In genomic region chr2:164385927-164386763, GRCm38 (mm10) we compare ENCODE assay signal across 9 mouse cellular contexts. TPM values are rescaled to one million over a fixed set of nuclear protein-coding genes. Genes with fewer than 3 reads are reported as not detected.
DNase-seq lines count a peak whose midpoint lies in the region; ATAC-seq lines count a peak whose summit lies in the region.
"Had no signal": no experiment of that assay in that cellular context is flagged by ENCODE, and none has a peak within 500 bp of the region (broad histone marks: within the 10 kb centered on the region; RNA-seq: fewer than 3 reads in every experiment).

No protein-coding gene starts in this region.

- no peak overlapping the region for H3K9ac ChIP-seq in heart, embryonic 13.5 days
- H3K9ac ChIP-seq in embryonic facial prominence, embryonic 13.5 days: 0 out of 2 replicates have a peak overlapping the region, but pooled peaks have one; percentile 27
- no peak overlapping the region for H3K9ac ChIP-seq in neural tube, embryonic 15.5 days (replicated peaks)

- DNase-seq in heart, adult 18-20 months: no peak
- DNase-seq in A20 (ENCODE audit: low read depth, low spot score): peak; percentile 67
- DNase-seq in layer of hippocampus, postnatal 36 days: peak; percentile 52 to 60
- DNase-seq in urinary bladder, adult 2 months (ENCODE audit: low spot score): no peak

- H3K27ac ChIP-seq in heart, embryonic 13.5 days (replicated peaks): peak overlapping the region; percentile 36; the same call in 1 of the 2 replicates
- peak overlapping the region; percentile 55 for H3K27ac ChIP-seq in embryonic facial prominence, embryonic 13.5 days
- H3K27ac ChIP-seq in neural tube, embryonic 15.5 days (replicated peaks): no peak overlapping the region

- no peaks in the 10 kb centered on the region for H3K9me3 ChIP-seq in heart, embryonic 13.5 days
- H3K9me3 ChIP-seq in embryonic facial prominence, embryonic 13.5 days: no peaks in the 10 kb centered on the region
- no peaks in the 10 kb centered on the region for H3K9me3 ChIP-seq in neural tube, embryonic 15.5 days (replicated peaks)

- peaks cover 33% of the 10 kb centered on the region for H3K4me1 ChIP-seq in heart, embryonic 13.5 days
- peaks cover 29% of the 10 kb centered on the region for H3K4me1 ChIP-seq in embryonic facial prominence, embryonic 13.5 days
- H3K4me1 ChIP-seq in neural tube, embryonic 15.5 days: peaks cover 31% of the 10 kb centered on the region

- WGBS in heart, embryonic 13.5 days: 15% methylated on average over 18 of the region's 18 CpGs
- WGBS in embryonic facial prominence, embryonic 13.5 days: 5% methylated on average over 18 of the region's 18 CpGs
- WGBS in neural tube, embryonic 15.5 days: 14% methylated on average over 18 of the region's 18 CpGs

- H3K27me3 ChIP-seq in heart, embryonic 13.5 days (replicated peaks): peaks cover 51% of the 10 kb centered on the region
- H3K27me3 ChIP-seq in embryonic facial prominence, embryonic 13.5 days: peaks cover 37% of the 10 kb centered on the region
- H3K27me3 ChIP-seq in neural tube, embryonic 15.5 days (replicated peaks): peaks cover 22% of the 10 kb centered on the region

- H3K4me2 ChIP-seq in heart, embryonic 13.5 days: peak overlapping the region; percentile 33
- peak overlapping the region; percentile 43 for H3K4me2 ChIP-seq in embryonic facial prominence, embryonic 13.5 days
- H3K4me2 ChIP-seq in neural tube, embryonic 15.5 days: peak overlapping the region; percentile 29

- no peak; the same call in 1 of the 2 replicates for ATAC-seq in heart, embryonic 13.5 days (ENCODE audit: extremely low read depth, insufficient number of reproducible peaks, low FRiP score, low TSS enrichment)
- ATAC-seq in embryonic facial prominence, embryonic 13.5 days (ENCODE audit: insufficient number of reproducible peaks, insufficient read depth, low FRiP score, low TSS enrichment, low read depth): peak; percentile 49
- ATAC-seq in neural tube, embryonic 15.5 days (ENCODE audit: low FRiP score): peak; percentile 46; the same call in 1 of the 2 replicates
- no peak for ATAC-seq in megakaryocyte progenitor cell, adult 5-6 weeks (replicated peaks; ENCODE audit: poor library complexity)

- no peaks in the 10 kb centered on the region for H3K36me3 ChIP-seq in heart, embryonic 13.5 days
- H3K36me3 ChIP-seq in embryonic facial prominence, embryonic 13.5 days: 0 out of 2 replicates have a peak, but pooled peaks cover under 1% of the 10 kb centered on the region
- H3K36me3 ChIP-seq in neural tube, embryonic 15.5 days: no peaks in the 10 kb centered on the region

- 0 out of 2 replicates have a peak overlapping the region, but pooled peaks have one; percentile 1 for H3K4me3 ChIP-seq in heart, embryonic 13.5 days
- H3K4me3 ChIP-seq in embryonic facial prominence, embryonic 13.5 days: peak overlapping the region; percentile 10; the same call in 1 of the 2 replicates
- H3K4me3 ChIP-seq in neural tube, embryonic 15.5 days (replicated peaks): no peak overlapping the region

RNA-seq across cellular contexts. Expression of gene Slpi, which starts 2.8 kb away (rescaled TPM):
- polyA plus RNA-seq in heart, embryonic 13.5 days (2015; fragmentation: Nextera tagmentation; extraction: Ambion mirVana): 0.90 and 1.8 TPM in 2 replicates
- total RNA-seq in heart, adult 18-20 months (2021): 10 to 100 TPM; 12.2 to 21.3 TPM
- 2.2 and 2.7 TPM in 2 replicates for polyA plus RNA-seq in embryonic facial prominence, embryonic 13.5 days (2015; fragmentation: Nextera tagmentation; extraction: Ambion mirVana)
- total RNA-seq in layer of hippocampus, postnatal 36 days (2021): 1 to 10 TPM in 1 of 2 experiments, under 1 TPM in 1; 0.85 to 1.4 TPM
- 0.36 and 0.43 TPM in 2 replicates for polyA plus RNA-seq in neural tube, embryonic 15.5 days (2015; fragmentation: Nextera tagmentation; extraction: Ambion mirVana)
- polyA plus RNA-seq in urinary bladder, adult 2 months (2012; rRNA removed): 28.3 and 42.1 TPM in 2 replicates
- total RNA-seq in megakaryocyte progenitor cell, adult 5-6 weeks (2015): 244 and 316 TPM in 2 replicates
- total RNA-seq in megakaryocyte progenitor cell, adult 5-6 weeks (2017): 39.7 and 71.6 TPM in 2 replicates
- total RNA-seq: MEL had no signal

RNA-seq across cellular contexts. Expression of gene Rbpjl, which starts 16.8 kb away (rescaled TPM):
- 0.21 and 0.23 TPM in 2 replicates for polyA plus RNA-seq in heart, embryonic 13.5 days (2015; fragmentation: Nextera tagmentation; extraction: Ambion mirVana)
- total RNA-seq in heart, adult 18-20 months (2021): not detected
- 0.59 and 1.0 TPM in 2 replicates for polyA plus RNA-seq in embryonic facial prominence, embryonic 13.5 days (2015; fragmentation: Nextera tagmentation; extraction: Ambion mirVana)
- total RNA-seq in layer of hippocampus, postnatal 36 days (2021): under 1 TPM; 0.35 to 0.46 TPM
- 0.17 and 0.61 TPM in 2 replicates for polyA plus RNA-seq in neural tube, embryonic 15.5 days (2015; fragmentation: Nextera tagmentation; extraction: Ambion mirVana)
- polyA plus RNA-seq in urinary bladder, adult 2 months (2012; rRNA removed): 0.01 TPM in 1 of 2 replicates, not detected in the other
- total RNA-seq in megakaryocyte progenitor cell, adult 5-6 weeks (2015): not detected in 2 replicates
- total RNA-seq in megakaryocyte progenitor cell, adult 5-6 weeks (2017): not detected in 2 replicates
- total RNA-seq: MEL had no signal

RNA-seq across cellular contexts. Expression of gene Matn4, which starts 18.8 kb away (rescaled TPM):
- 5.2 and 7.7 TPM in 2 replicates for polyA plus RNA-seq in heart, embryonic 13.5 days (2015; fragmentation: Nextera tagmentation; extraction: Ambion mirVana)
- total RNA-seq in heart, adult 18-20 months (2021): under 1 TPM; 0.36 to 0.45 TPM
- 66.0 and 105 TPM in 2 replicates for polyA plus RNA-seq in embryonic facial prominence, embryonic 13.5 days (2015; fragmentation: Nextera tagmentation; extraction: Ambion mirVana)
- 10 to 100 TPM; 13.0 to 13.4 TPM for total RNA-seq in layer of hippocampus, postnatal 36 days (2021)
- 8.5 and 11.1 TPM in 2 replicates for polyA plus RNA-seq in neural tube, embryonic 15.5 days (2015; fragmentation: Nextera tagmentation; extraction: Ambion mirVana)
- polyA plus RNA-seq in urinary bladder, adult 2 months (2012; rRNA removed): 3.1 and 3.4 TPM in 2 replicates
- total RNA-seq in megakaryocyte progenitor cell, adult 5-6 weeks (2015): not detected in 2 replicates
- total RNA-seq in megakaryocyte progenitor cell, adult 5-6 weeks (2017): not detected in 2 replicates
- total RNA-seq: MEL had no signal

RNA-seq across cellular contexts. Expression of gene Svs5, which starts 53.6 kb away (rescaled TPM):
- polyA plus RNA-seq in heart, embryonic 13.5 days (2015; fragmentation: Nextera tagmentation; extraction: Ambion mirVana): not detected in 2 replicates
- total RNA-seq in heart, adult 18-20 months (2021): not detected
- not detected in 2 replicates for polyA plus RNA-seq in embryonic facial prominence, embryonic 13.5 days (2015; fragmentation: Nextera tagmentation; extraction: Ambion mirVana)
- total RNA-seq in layer of hippocampus, postnatal 36 days (2021): not detected
- polyA plus RNA-seq in neural tube, embryonic 15.5 days (2015; fragmentation: Nextera tagmentation; extraction: Ambion mirVana): not detected in 2 replicates
- polyA plus RNA-seq in urinary bladder, adult 2 months (2012; rRNA removed): 0.11 TPM in 1 of 2 replicates, not detected in the other
- total RNA-seq in megakaryocyte progenitor cell, adult 5-6 weeks (2015): not detected in 2 replicates
- total RNA-seq in megakaryocyte progenitor cell, adult 5-6 weeks (2017): not detected in 2 replicates
- total RNA-seq: MEL had no signal

RNA-seq across cellular contexts. Expression of gene Sdc4, which starts 57.5 kb away (rescaled TPM):
- 36.6 and 46.5 TPM in 2 replicates for polyA plus RNA-seq in heart, embryonic 13.5 days (2015; fragmentation: Nextera tagmentation; extraction: Ambion mirVana)
- 10 to 100 TPM; 18.7 to 34.2 TPM for total RNA-seq in heart, adult 18-20 months (2021)
- polyA plus RNA-seq in embryonic facial prominence, embryonic 13.5 days (2015; fragmentation: Nextera tagmentation; extraction: Ambion mirVana): 81.5 and 87.8 TPM in 2 replicates
- 100 to 1,000 TPM; 102 to 129 TPM for total RNA-seq in layer of hippocampus, postnatal 36 days (2021)
- 9.0 and 26.2 TPM in 2 replicates for polyA plus RNA-seq in neural tube, embryonic 15.5 days (2015; fragmentation: Nextera tagmentation; extraction: Ambion mirVana)
- 150 and 162 TPM in 2 replicates for polyA plus RNA-seq in urinary bladder, adult 2 months (2012; rRNA removed)
- not detected in 2 replicates for total RNA-seq in megakaryocyte progenitor cell, adult 5-6 weeks (2015)
- 0.41 TPM in 1 of 2 replicates, not detected in the other for total RNA-seq in megakaryocyte progenitor cell, adult 5-6 weeks (2017)
- total RNA-seq: MEL had no signal

Comparison
In these comparisons a context has a peak if more than half of its experiments do, and no peak if none do; other contexts are left out.
1. ATAC-seq: peak in embryonic facial prominence, embryonic 13.5 days (single experiment) and neural tube, embryonic 15.5 days (single experiment); none in heart, embryonic 13.5 days (single experiment) and megakaryocyte progenitor cell, adult 5-6 weeks (single experiment).
2. DNase-seq: peak in A20 (single experiment) and layer of hippocampus, postnatal 36 days (2 of 2); none in heart, adult 18-20 months (0 of 2) and urinary bladder, adult 2 months (single experiment).
3. Peak in every context shown above with its lines, with median percentiles within 50 percentile points of each other: H3K4me2 ChIP-seq.